Mouse (Mus musculus) testis, adult 2 months (tissue): ENCODE results near the gene Kirrel2. TPM values are rescaled to one million over a fixed set of nuclear protein-coding genes. Genes with fewer than 3 reads are reported as not detected.
"Not testable (repeated sequence)": the region's sequence is repeated elsewhere in the genome, so short reads cannot be mapped to it uniquely, and the experiment has no call there.

Experiments
- H3K27ac ChIP-seq: fragments of 200-500 bp; 2 replicates; pipeline ENCODE4 v1.5.1; 2012; ENCODE audit warnings: low read depth, low read length; ENCODE audit not compliant: control insufficient read depth, insufficient read depth
- H3K27me3 ChIP-seq: fragments of 200-500 bp; 2 replicates; pipeline ENCODE4 v1.6.1; 2012; ENCODE audit warnings: mild to moderate bottlenecking, low read length, moderate library complexity; ENCODE audit not compliant: control insufficient read depth, insufficient read depth
- H3K36me3 ChIP-seq: fragments of 200-500 bp; 2 replicates; pipeline ENCODE4 v1.6.1; 2012; ENCODE audit warnings: mild to moderate bottlenecking, low read length; ENCODE audit not compliant: control insufficient read depth, insufficient read depth
- H3K4me1 ChIP-seq: fragments of 200-500 bp; 2 replicates; pipeline ENCODE4 v1.6.1; 2012; ENCODE audit warnings: low read length; ENCODE audit not compliant: control insufficient read depth, insufficient read depth
- H3K4me3 ChIP-seq: fragments of 200-500 bp; 2 replicates; pipeline ENCODE4 v1.5.1; 2012; ENCODE audit warnings: low read depth, mild to moderate bottlenecking, low read length, moderate library complexity, mixed read lengths; ENCODE audit not compliant: control insufficient read depth
- CTCF ChIP-seq: fragments of 200-500 bp; IDR thresholded peaks from 2 replicates; pipeline ENCODE4 v1.5.1; 2012; ENCODE audit warnings: low read depth, mild to moderate bottlenecking, inconsistent platforms, low read length, moderate library complexity; ENCODE audit not compliant: control insufficient read depth, insufficient read depth, insufficient replicate concordance
- POLR2A ChIP-seq: fragments of 200-500 bp; IDR thresholded peaks from 2 replicates; pipeline ENCODE4 v1.6.1; 2012; ENCODE audit warnings: low read depth, mild to moderate bottlenecking, inconsistent platforms, low read length, moderate library complexity; ENCODE audit not compliant: control insufficient read depth
- polyA plus RNA-seq: library from polyadenylated mRNA; depleted of rRNA; stranded (reverse); fragments of >200 nt; gene quantifications from 2 replicates; pipeline ENCODE4 v1.2.3, GENCODE M21; 2012; rRNA removed

Kirrel2 gene
- polyA plus RNA-seq, result 0.31 TPM in 1 of 2 replicates, not detected in the other

GRCm38 (mm10) chr7:30457629-30458330 is at the start of gene Kirrel2, which contains the start of gene Nphs1:
Kirrel2 (minus strand) TSS chr7:30457690.
Nphs1 (plus strand) TSS chr7:30458315.
- no peak within 1 kb of the TSS for H3K27ac ChIP-seq
- H3K36me3 ChIP-seq, result no peaks in the 10 kb centered on the region
- H3K4me3 ChIP-seq, result no peak within 1 kb of the TSS
- TF ChIP-seq CTCF (no peak), POLR2A (no peak)
- H3K27me3 ChIP-seq, result no peaks in the 10 kb centered on the region
- H3K4me1 ChIP-seq, result peaks cover 6% of the 10 kb centered on the region

GRCm38 (mm10) chr7:30501159-30501558 is 43.7 kb upstream of the Kirrel2 start:
- not testable (repeated sequence) for H3K27ac ChIP-seq, H3K27me3 ChIP-seq, H3K36me3 ChIP-seq, H3K4me3 ChIP-seq, H3K4me1 ChIP-seq

GRCm38 (mm10) chr7:30495506-30496042 is 38.1 kb upstream of the Kirrel2 start:
- H3K36me3 ChIP-seq, H3K27me3 ChIP-seq, H3K27ac ChIP-seq, H3K4me3 ChIP-seq: not testable (repeated sequence)
- peaks cover 11% of the 10 kb centered on the region for H3K4me1 ChIP-seq

GRCm38 (mm10) chr7:30493401-30493931 is 36.0 kb upstream of the Kirrel2 start, which contains the start of gene Prodh2:
Prodh2 (plus strand) TSS chr7:30493622.
- no peaks in the 10 kb centered on the region for H3K27me3 ChIP-seq
- no peak within 1 kb of the TSS for H3K27ac ChIP-seq
- TF ChIP-seq POLR2A (no peak), CTCF (no peak)
- H3K4me3 ChIP-seq, result no peak within 1 kb of the TSS
- no peaks in the 10 kb centered on the region for H3K36me3 ChIP-seq
- H3K4me1 ChIP-seq, result peaks cover 14% of the 10 kb centered on the region

GRCm38 (mm10) chr7:30492765-30493164 is 35.3 kb upstream of the Kirrel2 start:
- Histone ChIP-seq H3K4me1 (peaks cover 14% of the 10 kb centered on the region), H3K27me3 (no peaks in the 10 kb centered on the region), H3K27ac (no peak overlapping the region), H3K4me3 (no peak overlapping the region), H3K36me3 (no peaks in the 10 kb centered on the region)
- TF ChIP-seq CTCF (peak; percentile 75; the same call in 1 of the 2 replicates), POLR2A (no peak)

GRCm38 (mm10) chr7:30490957-30491307 is 33.4 kb upstream of the Kirrel2 start:
- Histone ChIP-seq H3K27me3 (no peaks in the 10 kb centered on the region), H3K36me3 (no peaks in the 10 kb centered on the region), H3K27ac (no peak overlapping the region), H3K4me1 (peaks cover 14% of the 10 kb centered on the region), H3K4me3 (no peak overlapping the region)
- TF ChIP-seq CTCF (no peak), POLR2A (no peak)

- no peaks in the 10 kb centered on the region for H3K27me3 ChIP-seq
- no peak overlapping the region for H3K27ac ChIP-seq
- H3K4me1 ChIP-seq, result peaks cover 14% of the 10 kb centered on the region
- no peak overlapping the region for H3K4me3 ChIP-seq
- no peaks in the 10 kb centered on the region for H3K36me3 ChIP-seq
- no peak for TF ChIP-seq POLR2A
- 0 out of 2 replicates have a peak, but pooled peaks have one; percentile 14 for TF ChIP-seq CTCF
Observed at GRCm38 (mm10) chr7:30490251-30490956, 32.9 kb upstream of the Kirrel2 start.
